Mouse (Mus musculus): ENCODE measurements around the gene Mmgt1.

- TF ChIP-seq CTCF (IDR thresholded peaks at IDR 0.05; ENCODE audit: borderline replicate concordance, insufficient read depth, low read length) (no peak), POLR2A (IDR thresholded peaks at IDR 0.05; ENCODE audit: low read depth, low read length) (no peak)
These were observed 11.4 kb upstream of the Mmgt1 start for GRCm38 (mm10) chrX:56609285-56609622.

All from embryonic fibroblast, embryonic 13.5 days (primary cell).